Mouse (Mus musculus) 416B (cell line): ENCODE measurements around the gene Gm10203.
A peak's percentile ranks its signal among the peaks of the same experiment; 100 is the strongest.
"Not testable (repeated sequence)": the region's sequence is repeated elsewhere in the genome, so short reads cannot be mapped to it uniquely, and the experiment has no call there.

Source experiments
- DNase-seq: peaks from one replicate; pipeline ENCODE4 v3.0.0; 2011; ENCODE audit warnings: low read depth

The Gm10203 gene

GRCm38 (mm10) chr6:149135631-149136030 lies 5.7 kb downstream of the Gm10203 start:
- DNase-seq, result no peak

- DNase-seq, result no peak
These were observed 8.0 kb downstream of the Gm10203 start for GRCm38 (mm10) chr6:149137936-149138335.

GRCm38 (mm10) chr6:149139011-149139410 lies 9.0 kb downstream of the Gm10203 start:
- DNase-seq, result no peak

GRCm38 (mm10) chr6:149139471-149139870 lies 9.5 kb downstream of the Gm10203 start, which contains the start of gene Etfbkmt:
TSS of gene Etfbkmt (plus strand) at chr6:149139849.
- DNase-seq, result no peak

- peak; percentile 95 for DNase-seq
These were observed 11.6 kb downstream of the Gm10203 start for GRCm38 (mm10) chr6:149141393-149142173.

GRCm38 (mm10) chr6:149145143-149145542 lies 15.2 kb downstream of the Gm10203 start:
- DNase-seq, result no peak

GRCm38 (mm10) chr6:149148436-149149229 lies 18.7 kb downstream of the Gm10203 start:
- DNase-seq, result no peak

GRCm38 (mm10) chr6:149152119-149152518 lies 22.1 kb downstream of the Gm10203 start:
- DNase-seq, result peak; percentile 80

- no peak for DNase-seq
These were observed 23.6 kb downstream of the Gm10203 start for GRCm38 (mm10) chr6:149153473-149154115.

- no peak for DNase-seq
These were observed 24.4 kb downstream of the Gm10203 start for GRCm38 (mm10) chr6:149154116-149155030.

GRCm38 (mm10) chr6:149155031-149155841 lies 25.3 kb downstream of the Gm10203 start:
- peak; percentile 80 for DNase-seq

- DNase-seq, result not testable (repeated sequence)
These were observed 37.1 kb downstream of the Gm10203 start for GRCm38 (mm10) chr6:149167038-149167437.

- DNase-seq, result no peak
These were observed 37.7 kb downstream of the Gm10203 start for GRCm38 (mm10) chr6:149167672-149168071.

- no peak for DNase-seq
These were observed 38.5 kb downstream of the Gm10203 start for GRCm38 (mm10) chr6:149168436-149168835.

- not testable (repeated sequence) for DNase-seq
These were observed 40.0 kb downstream of the Gm10203 start for GRCm38 (mm10) chr6:149169965-149170364.

GRCm38 (mm10) chr6:149173831-149174625 lies 44.1 kb downstream of the Gm10203 start:
- DNase-seq, result no peak

GRCm38 (mm10) chr6:149174932-149175570 lies 45.1 kb downstream of the Gm10203 start:
- no peak for DNase-seq

GRCm38 (mm10) chr6:149179064-149179463 lies 49.1 kb downstream of the Gm10203 start:
- no peak for DNase-seq
